Mouse (Mus musculus): ENCODE measurements at regions not wholly inside any gene's neighbourhood (a gene's known extent, or its start where the extent isn't known, plus 50 kb on each side); places are given as distances from the start of the nearest gene placed in this dataset.

GRCm38 (mm10) chr13:110642792-110643191 lies 247.9 kb downstream of the Plk2 start:
- TF ChIP-seq CTCF (IDR thresholded peaks at IDR 0.05; ENCODE audit: low read depth) (no peak), EP300 (IDR thresholded peaks at IDR 0.05; ENCODE audit: low read depth) (no peak)
